Mouse (Mus musculus) hindbrain, embryonic 15.5 days (tissue): ENCODE measurements around the gene Pde1b. TPM values are rescaled to one million over a fixed set of nuclear protein-coding genes. Genes with fewer than 3 reads are reported as not detected.

Source experiments
- ATAC-seq: fragments of 200-750 bp; cut with Nextera tagmentation; 2 replicates; pipeline ENCODE4 v1.8.0; 2017; ENCODE audit warnings: low read depth, moderate number of reproducible peaks, moderate TSS enrichment; ENCODE audit not compliant: low FRiP score
- H3K27ac ChIP-seq: fragments of 300-500 bp; sonication (generic); replicated peaks from 2 replicates; pipeline ENCODE4 v1.5.1; 2015; ENCODE audit warnings: mild to moderate bottlenecking, inconsistent platforms
- H3K27me3 ChIP-seq: fragments of 300-500 bp; sonication (generic); 2 replicates; pipeline ENCODE4 v1.6.1; 2015; ENCODE audit warnings: control low read depth, inconsistent platforms
- H3K36me3 ChIP-seq: fragments of 300-500 bp; sonication (generic); 2 replicates; pipeline ENCODE4 v1.6.1; 2015; ENCODE audit warnings: control low read depth, inconsistent platforms
- H3K4me1 ChIP-seq: fragments of 300-500 bp; sonication (generic); replicated peaks from 2 replicates; pipeline ENCODE4 v1.6.1; 2015; ENCODE audit warnings: control low read depth, inconsistent platforms
- H3K4me2 ChIP-seq: fragments of 300-500 bp; sonication (generic); 2 replicates; pipeline ENCODE4 v1.6.1; 2015; ENCODE audit warnings: moderate library complexity, mild to moderate bottlenecking, inconsistent platforms
- H3K4me3 ChIP-seq: fragments of 300-500 bp; sonication (generic); 2 replicates; pipeline ENCODE4 v1.5.1; 2015; ENCODE audit warnings: mild to moderate bottlenecking, inconsistent platforms
- H3K9ac ChIP-seq: fragments of 300-500 bp; sonication (generic); 2 replicates; pipeline ENCODE4 v1.6.1; 2015; ENCODE audit warnings: inconsistent platforms
- H3K9me3 ChIP-seq: fragments of 300-500 bp; sonication (generic); 2 replicates; pipeline ENCODE4 v1.6.1; 2016; ENCODE audit warnings: control low read depth, inconsistent platforms
- WGBS: fragments of 180-500 bp; shearing (Covaris S2); methylation state at CpG from one replicate; pipeline ENCODE4 v1.1.7; 2015; 5-methylcytosine and 5-hydroxymethylcytosine counted together
- polyA plus RNA-seq: library from polyadenylated mRNA; unstranded; fragments of >200 nt; fragmentation: Nextera tagmentation; extraction: Ambion mirVana; gene quantifications from 2 replicates; pipeline ENCODE4 v1.2.1, GENCODE M21; 2015

Gene Pde1b
- polyA plus RNA-seq, 1 experiment from 2014 or later, result 94.9 TPM

GRCm38 (mm10) chr15:103513621-103514031 is 10.8 kb downstream of the Pde1b start:
- peak overlapping the region; percentile 11; the same call in 1 of the 2 replicates for H3K9ac ChIP-seq
- H3K4me1 ChIP-seq, result peaks cover 71% of the 10 kb centered on the region
- H3K4me3 ChIP-seq, result peak overlapping the region; percentile 33; the same call in 1 of the 2 replicates
- H3K27ac ChIP-seq, result peak overlapping the region; percentile 78
- H3K36me3 ChIP-seq, result no peaks in the 10 kb centered on the region
- H3K4me2 ChIP-seq, result peak overlapping the region; percentile 55
- no peaks in the 10 kb centered on the region for H3K27me3 ChIP-seq
- H3K9me3 ChIP-seq, result no peaks in the 10 kb centered on the region
- ATAC-seq, result peak; percentile 36
- 5% methylated on average over 7 of the region's 7 CpGs for WGBS

GRCm38 (mm10) chr15:103514119-103514518 is 11.3 kb downstream of the Pde1b start:
- WGBS, result 2% methylated on average over 10 of the region's 10 CpGs

DNA sequence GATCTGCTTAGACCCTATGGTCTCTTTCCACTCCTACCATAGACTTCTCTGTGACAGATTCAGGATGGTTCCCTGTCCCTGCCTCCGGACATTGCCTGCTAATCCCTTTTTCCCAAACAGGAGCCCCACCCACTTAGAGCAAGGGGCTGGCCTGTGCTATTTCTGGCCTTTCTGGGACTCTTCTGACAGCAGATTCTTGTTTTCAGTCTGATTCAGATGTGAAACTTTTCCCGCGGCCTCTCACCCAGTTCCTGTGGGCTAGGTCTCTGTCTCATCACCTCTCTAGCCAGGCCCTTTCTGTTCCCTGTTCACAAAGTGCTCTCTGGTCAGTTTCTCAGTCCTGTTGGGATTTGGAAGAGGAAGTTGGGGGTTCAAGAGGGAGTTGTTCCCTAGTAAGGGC is 12.1 kb downstream of the Pde1b start:
- Histone ChIP-seq H3K36me3 (no peaks in the 10 kb centered on the region), H3K4me2 (peak overlapping the region; percentile 55), H3K4me3 (peak overlapping the region; percentile 33; the same call in 1 of the 2 replicates), H3K27ac (peak overlapping the region; percentile 78), H3K27me3 (no peaks in the 10 kb centered on the region), H3K9ac (no peak overlapping the region), H3K4me1 (peaks cover 71% of the 10 kb centered on the region), H3K9me3 (no peaks in the 10 kb centered on the region)
- WGBS, result 41% methylated on average over 3 of the region's 3 CpGs
- no peak for ATAC-seq

More at GRCm38 (mm10) chr15:103514119-103514518, 11.3 kb downstream of the Pde1b start:
- H3K27ac ChIP-seq, result peak overlapping the region; percentile 78
- peak; percentile 90 for ATAC-seq
- no peaks in the 10 kb centered on the region for H3K36me3 ChIP-seq
- H3K27me3 ChIP-seq, result no peaks in the 10 kb centered on the region
- peak overlapping the region; percentile 33 for H3K4me3 ChIP-seq
- H3K9ac ChIP-seq, result peak overlapping the region; percentile 39
- no peaks in the 10 kb centered on the region for H3K9me3 ChIP-seq
- peaks cover 71% of the 10 kb centered on the region for H3K4me1 ChIP-seq
- H3K4me2 ChIP-seq, result peak overlapping the region; percentile 55

- peak; percentile 76 for ATAC-seq
- Histone ChIP-seq H3K9ac (no peak overlapping the region; the same call in 1 of the 2 replicates), H3K9me3 (no peaks in the 10 kb centered on the region), H3K27ac (peak overlapping the region; percentile 84), H3K4me3 (no peak overlapping the region), H3K36me3 (peaks cover 11% of the 10 kb centered on the region), H3K4me1 (peaks cover 62% of the 10 kb centered on the region), H3K4me2 (peak overlapping the region; percentile 2; the same call in 1 of the 2 replicates), H3K27me3 (no peaks in the 10 kb centered on the region)
- 3% methylated on average over 5 of the region's 5 CpGs for WGBS
Observed at GRCm38 (mm10) chr15:103518600-103519385, 16.0 kb downstream of the Pde1b start.

DNA sequence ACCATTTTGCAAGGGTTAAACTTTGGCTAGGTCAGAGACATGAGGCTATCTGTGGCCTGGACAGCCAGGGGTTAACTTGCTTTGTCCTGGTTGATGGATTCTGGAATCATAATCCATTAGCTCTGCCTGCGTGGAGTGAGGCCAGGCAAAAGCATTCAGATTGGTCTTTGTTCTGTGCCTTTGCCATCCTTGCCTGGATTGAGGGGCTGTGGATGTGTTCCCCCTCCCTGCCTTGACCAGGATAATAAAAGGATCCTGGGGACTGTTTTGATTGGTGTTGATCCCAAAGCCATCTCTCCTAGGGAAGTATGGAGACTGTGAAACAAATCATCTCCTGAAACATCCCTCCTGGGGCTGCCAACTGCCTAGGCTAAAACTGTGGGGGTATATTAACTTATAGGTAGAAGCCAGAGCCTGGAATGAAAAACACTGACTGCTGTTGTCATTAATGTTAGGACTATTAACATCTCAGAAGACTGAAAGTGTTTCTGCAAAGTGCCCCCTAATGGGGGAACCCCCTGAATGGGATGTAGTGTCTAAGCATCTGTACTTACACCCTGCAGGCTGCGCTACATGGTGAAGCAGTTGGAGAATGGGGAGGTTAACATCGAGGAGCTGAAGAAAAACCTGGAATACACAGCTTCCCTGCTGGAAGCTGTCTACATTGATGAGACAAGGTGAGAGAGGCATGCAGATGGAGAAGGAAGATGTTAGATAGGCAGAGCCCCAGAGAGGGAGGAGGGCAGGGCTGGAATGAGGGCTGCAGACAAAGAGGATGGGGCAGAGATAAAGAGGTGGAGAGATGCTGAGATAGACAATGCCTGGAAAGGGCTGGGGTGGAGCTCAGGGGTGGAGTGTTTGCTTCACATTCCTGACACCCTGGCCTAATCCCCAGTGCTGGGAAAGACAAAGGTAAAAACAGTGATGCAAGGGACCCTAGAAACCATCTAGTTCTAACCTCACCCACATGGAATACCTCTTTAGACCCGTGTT is 16.8 kb downstream of the Pde1b start:
- H3K9ac ChIP-seq, result peak overlapping the region; percentile 2; the same call in 1 of the 2 replicates
- 9% methylated on average over 4 of the region's 4 CpGs for WGBS
- H3K9me3 ChIP-seq, result no peaks in the 10 kb centered on the region
- H3K4me3 ChIP-seq, result no peak overlapping the region
- H3K27me3 ChIP-seq, result no peaks in the 10 kb centered on the region
- ATAC-seq, result peak; percentile 65
- H3K4me1 ChIP-seq, result peaks cover 55% of the 10 kb centered on the region
- H3K27ac ChIP-seq, result peak overlapping the region; percentile 84
- H3K36me3 ChIP-seq, result peaks cover 14% of the 10 kb centered on the region
- peak overlapping the region; percentile 2; the same call in 1 of the 2 replicates for H3K4me2 ChIP-seq

DNA sequence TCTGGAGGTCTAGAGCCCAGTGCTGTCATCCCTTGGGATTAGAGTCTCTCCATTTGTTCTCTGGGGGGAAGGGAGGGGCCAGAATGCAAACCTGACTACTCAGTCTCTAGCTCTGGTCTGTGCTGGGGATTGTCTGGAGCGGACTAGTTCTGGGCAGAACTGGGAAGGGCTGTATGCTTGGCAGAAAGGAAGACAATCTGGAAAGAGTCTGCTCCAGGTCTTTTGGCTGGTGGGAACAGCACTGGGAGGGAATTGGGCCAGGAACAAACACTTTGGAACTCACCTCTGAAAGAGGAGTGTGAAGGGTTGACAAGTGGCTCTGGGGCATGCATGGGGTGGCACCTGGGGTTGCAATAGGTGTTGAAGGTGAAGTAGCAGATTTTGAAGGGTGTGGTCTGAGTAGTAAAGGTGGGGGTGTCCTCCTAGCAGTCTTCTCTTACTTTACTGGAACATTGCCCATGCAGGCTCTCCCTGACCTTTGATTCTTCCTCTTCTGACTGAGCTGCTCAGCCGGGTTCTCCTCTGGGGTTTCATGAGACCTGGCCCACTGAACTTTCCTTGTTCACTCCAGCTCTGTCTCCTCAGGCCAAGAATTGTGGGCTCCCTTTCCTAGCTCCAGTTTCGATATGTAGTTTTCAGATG is 19.7 kb downstream of the Pde1b start:
- Histone ChIP-seq H3K9ac (no peak overlapping the region), H3K9me3 (no peaks in the 10 kb centered on the region), H3K27me3 (no peaks in the 10 kb centered on the region), H3K4me3 (no peak overlapping the region), H3K4me2 (no peak overlapping the region), H3K4me1 (peaks cover 36% of the 10 kb centered on the region), H3K36me3 (peaks cover 36% of the 10 kb centered on the region), H3K27ac (0 out of 2 replicates have a peak overlapping the region, but pooled peaks have one; percentile 12)
- 65% methylated on average over 3 of the region's 3 CpGs for WGBS
- ATAC-seq, result 0 out of 2 replicates have a peak, but pooled peaks have one; percentile 16

- Histone ChIP-seq H3K4me2 (no peak overlapping the region), H3K27me3 (no peaks in the 10 kb centered on the region), H3K4me3 (no peak overlapping the region), H3K9me3 (no peaks in the 10 kb centered on the region), H3K27ac (0 out of 2 replicates have a peak overlapping the region, but pooled peaks have one; percentile 12), H3K4me1 (peaks cover 30% of the 10 kb centered on the region), H3K9ac (no peak overlapping the region), H3K36me3 (peaks cover 42% of the 10 kb centered on the region)
- WGBS, result 28% methylated on average over 3 of the region's 3 CpGs
- ATAC-seq, result no peak
Observed at GRCm38 (mm10) chr15:103523156-103523555, 20.3 kb downstream of the Pde1b start.

DNA sequence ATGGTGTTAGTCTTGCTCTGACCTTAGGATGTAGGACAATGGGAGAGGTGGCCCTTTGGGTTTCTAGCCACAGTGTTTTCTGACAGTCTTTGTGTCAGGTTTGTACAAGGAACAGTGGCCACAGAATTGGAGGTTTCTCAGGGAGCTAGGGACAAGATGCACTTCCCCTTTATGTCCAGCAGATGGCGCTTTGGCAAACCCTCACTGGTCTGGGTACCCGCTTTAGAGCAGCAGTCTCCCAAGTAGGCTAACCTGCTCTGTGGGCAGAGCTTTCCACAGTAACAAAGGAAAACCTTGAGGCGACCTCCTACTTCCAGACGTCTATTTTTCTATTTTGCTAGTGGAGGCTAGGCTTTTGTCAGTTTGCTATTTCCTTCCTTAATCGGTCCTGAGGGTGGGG is 27.5 kb downstream of the Pde1b start:
- Histone ChIP-seq H3K36me3 (peaks cover 31% of the 10 kb centered on the region), H3K9me3 (no peaks in the 10 kb centered on the region), H3K27ac (peak overlapping the region; percentile 47), H3K4me2 (no peak overlapping the region), H3K27me3 (no peaks in the 10 kb centered on the region), H3K4me1 (peaks cover 17% of the 10 kb centered on the region; the same call in 1 of the 2 replicates), H3K9ac (no peak overlapping the region), H3K4me3 (no peak overlapping the region)
- WGBS, result 7% methylated on average over 5 of the region's 5 CpGs
- ATAC-seq, result peak; percentile 72

DNA sequence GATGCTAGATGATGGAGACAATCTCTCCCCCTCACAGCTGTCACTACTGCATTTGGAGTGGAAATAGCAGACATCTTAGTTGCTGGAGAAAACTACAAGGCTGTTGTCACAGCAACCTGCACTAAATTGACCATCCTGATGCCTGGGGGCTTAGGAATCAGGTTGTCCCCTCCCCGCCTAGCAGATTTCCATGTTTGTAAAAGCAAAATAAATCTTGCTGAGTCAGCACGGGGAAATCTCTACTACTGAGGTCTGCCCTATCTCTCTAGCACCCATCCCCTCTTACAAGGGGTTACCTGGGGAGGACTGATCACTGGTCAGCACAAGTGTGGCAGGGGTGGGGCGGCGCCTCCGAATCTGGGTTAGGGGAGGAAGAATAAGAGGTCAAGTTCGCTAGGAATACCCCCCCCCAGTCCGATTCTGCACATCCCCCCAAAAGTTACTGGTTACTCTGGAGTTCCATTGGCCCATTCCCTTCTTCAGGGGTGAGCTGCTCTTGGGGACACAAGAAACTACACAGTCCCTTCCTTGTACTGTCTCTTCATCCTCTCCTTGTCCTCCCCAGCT is 31.3 kb downstream of the Pde1b start:
- H3K4me3 ChIP-seq, result no peak overlapping the region
- 92% methylated on average over 7 of the region's 7 CpGs for WGBS
- ATAC-seq, result no peak

GRCm38 (mm10) chr15:103535030-103535429 is 32.2 kb downstream of the Pde1b start:
- Histone ChIP-seq H3K4me1 (peaks cover 38% of the 10 kb centered on the region), H3K36me3 (no peaks in the 10 kb centered on the region), H3K27ac (no peak overlapping the region), H3K9ac (no peak overlapping the region), H3K4me3 (no peak overlapping the region), H3K27me3 (no peaks in the 10 kb centered on the region), H3K9me3 (no peaks in the 10 kb centered on the region), H3K4me2 (no peak overlapping the region)
- 83% methylated on average over 2 of the region's 2 CpGs for whole genome bisulfite sequencing
- ATAC-seq, result no peak

More for the DNA sequence above, 31.3 kb downstream of the Pde1b start:
- H3K27ac ChIP-seq, result no peak overlapping the region
- no peak overlapping the region for H3K4me2 ChIP-seq
- peaks cover 45% of the 10 kb centered on the region for H3K4me1 ChIP-seq
- no peaks in the 10 kb centered on the region for H3K27me3 ChIP-seq
- H3K36me3 ChIP-seq, result no peaks in the 10 kb centered on the region
- H3K9ac ChIP-seq, result no peak overlapping the region
- no peaks in the 10 kb centered on the region for H3K9me3 ChIP-seq

GRCm38 (mm10) chr15:103535786-103536185 is 33.0 kb downstream of the Pde1b start:
- Histone ChIP-seq H3K4me3 (no peak overlapping the region), H3K27me3 (no peaks in the 10 kb centered on the region), H3K27ac (no peak overlapping the region), H3K4me2 (no peak overlapping the region), H3K4me1 (peaks cover 35% of the 10 kb centered on the region), H3K9me3 (no peaks in the 10 kb centered on the region), H3K36me3 (no peaks in the 10 kb centered on the region), H3K9ac (no peak overlapping the region)
- WGBS, result 63% methylated on average over 1 of the region's 1 CpGs
- ATAC-seq, result no peak
